Mouse (Mus musculus) CH12.LX (cell line): ENCODE data around the gene Ppox.

Experiments
- BHLHE40 ChIP-seq: IDR thresholded peaks from 2 replicates; pipeline ENCODE4 v1.6.1; 2011; ENCODE audit warnings: mild to moderate bottlenecking, low read depth, low read length, improper control_type of control experiment
- CTCF ChIP-seq, 2 experiments: IDR thresholded peaks in 1 of 2; conservative IDR thresholded peaks in 1 of 2; 2 replicates each; pipeline ENCODE4 v1.5.1; 2011 to 2012; ENCODE audit warnings: low read depth in 2 of 2, low read length in 2 of 2, improper control_type of control experiment in 1 of 2, inconsistent platforms in 1 of 2, mild to moderate bottlenecking in 1 of 2, moderate library complexity in 1 of 2
- E2F4 ChIP-seq: IDR thresholded peaks from 2 replicates; pipeline ENCODE4 v1.6.1; 2011; ENCODE audit warnings: low read depth, low read length, improper control_type of control experiment; ENCODE audit not compliant: insufficient replicate concordance
- EP300 ChIP-seq: IDR thresholded peaks from 2 replicates; pipeline ENCODE4 v1.6.1; 2011; ENCODE audit warnings: low read length, improper control_type of control experiment
- ETS1 ChIP-seq: conservative IDR thresholded peaks from 2 replicates; pipeline ENCODE4 v1.6.1; 2012; ENCODE audit warnings: low read depth, mild to moderate bottlenecking, inconsistent platforms, low read length, improper control_type of control experiment, moderate library complexity
- GABPA ChIP-seq: IDR thresholded peaks from 2 replicates; pipeline ENCODE4 v1.6.1; 2012; ENCODE audit warnings: low read depth, low read length, improper control_type of control experiment, inconsistent platforms; ENCODE audit not compliant: insufficient replicate concordance
- JUN ChIP-seq: IDR thresholded peaks from 2 replicates; pipeline ENCODE4 v1.6.1; 2011; ENCODE audit warnings: low read depth, mild to moderate bottlenecking, low read length, improper control_type of control experiment, moderate library complexity; ENCODE audit not compliant: insufficient read depth
- KAT2A ChIP-seq: IDR thresholded peaks from 2 replicates; pipeline ENCODE4 v1.6.1; 2012; ENCODE audit warnings: low read length, improper control_type of control experiment, inconsistent platforms; ENCODE audit not compliant: insufficient replicate concordance
- MAZ ChIP-seq: IDR thresholded peaks from 2 replicates; pipeline ENCODE4 v1.6.1; 2012; ENCODE audit warnings: low read depth, mild to moderate bottlenecking, inconsistent platforms, low read length, improper control_type of control experiment, moderate library complexity
- MEF2A ChIP-seq: IDR thresholded peaks from 2 replicates; pipeline ENCODE4 v1.6.1; 2014; ENCODE audit warnings: low read depth, mild to moderate bottlenecking, inconsistent platforms, low read length, improper control_type of control experiment, borderline replicate concordance
- POLR2A ChIP-seq: IDR thresholded peaks from 2 replicates; pipeline ENCODE4 v1.6.1; 2011; ENCODE audit warnings: low read depth, mild to moderate bottlenecking, improper control_type of control experiment, low read length
- POLR2AphosphoS2 ChIP-seq: IDR thresholded peaks from 2 replicates; pipeline ENCODE4 v1.6.1; 2011; ENCODE audit warnings: low read depth, low read length, improper control_type of control experiment
- TBP ChIP-seq: conservative IDR thresholded peaks from 2 replicates; pipeline ENCODE4 v1.6.1; 2011; ENCODE audit warnings: low read depth, low read length, improper control_type of control experiment
- ZKSCAN1 ChIP-seq: IDR thresholded peaks from 2 replicates; pipeline ENCODE4 v1.6.1; 2012; ENCODE audit warnings: low read depth, inconsistent platforms, low read length, improper control_type of control experiment, borderline replicate concordance

DNA sequence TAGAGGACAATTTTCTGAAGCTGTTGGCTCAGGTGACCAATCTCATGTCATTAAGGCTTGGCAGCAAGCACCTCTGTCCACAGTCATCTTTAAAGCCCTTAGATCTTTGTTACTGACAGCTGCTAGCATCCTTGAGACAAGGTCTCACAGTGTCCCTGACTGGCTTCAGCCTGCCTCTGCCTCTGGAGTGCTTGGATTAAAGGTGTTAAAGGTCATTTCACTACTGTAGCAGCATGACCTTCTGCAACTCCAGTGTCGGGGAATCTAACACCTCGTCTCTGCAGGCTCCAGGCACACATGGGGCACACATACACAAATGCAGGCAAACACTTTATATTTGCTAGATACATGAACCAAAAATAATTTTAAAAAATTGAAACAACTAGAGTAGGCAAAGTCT lies 44.6 kb upstream of the Ppox start:
- no peak for TF ChIP-seq TBP
- TF ChIP-seq BHLHE40: no peak
- TF ChIP-seq EP300: no peak
- no peak for TF ChIP-seq POLR2AphosphoS2
- no peak for TF ChIP-seq CTCF (conservative IDR thresholded peaks at IDR 0.05 in 1 of 2, IDR thresholded peaks at IDR 0.05 in 1 of 2; ENCODE audit: low read depth in 2 of 2, low read length in 2 of 2)
- TF ChIP-seq POLR2A: no peak
- no peak for TF ChIP-seq KAT2A
- no peak for TF ChIP-seq E2F4
- no peak for TF ChIP-seq MAZ
- no peak for TF ChIP-seq ETS1
- TF ChIP-seq JUN: no peak
- no peak for TF ChIP-seq MEF2A
- no peak for TF ChIP-seq ZKSCAN1
- TF ChIP-seq GABPA: no peak
